Mouse (Mus musculus) liver, embryonic 15.5 days (tissue): ENCODE measurements around the gene Atp8b4. TPM values are rescaled to one million over a fixed set of nuclear protein-coding genes. Genes with fewer than 3 reads are reported as not detected.

Source experiments
- ATAC-seq: fragments of 200-750 bp; cut with Nextera tagmentation; 2 replicates; pipeline ENCODE4 v1.8.0; 2017; ENCODE audit warnings: moderate number of reproducible peaks, mild to moderate bottlenecking, moderate library complexity; ENCODE audit not compliant: insufficient read depth
- H3K27ac ChIP-seq: fragments of 300-500 bp; sonication (generic); replicated peaks from 2 replicates; pipeline ENCODE4 v1.5.1; 2015; ENCODE audit warnings: mild to moderate bottlenecking, inconsistent platforms
- H3K27me3 ChIP-seq: fragments of 300-500 bp; sonication (generic); 2 replicates; pipeline ENCODE4 v1.6.1; 2015; ENCODE audit warnings: mild to moderate bottlenecking, inconsistent platforms
- H3K36me3 ChIP-seq: fragments of 300-500 bp; sonication (generic); replicated peaks from 2 replicates; pipeline ENCODE4 v1.6.1; 2015; ENCODE audit warnings: moderate library complexity, mild to moderate bottlenecking, inconsistent platforms
- H3K4me1 ChIP-seq: fragments of 300-500 bp; sonication (generic); replicated peaks from 2 replicates; pipeline ENCODE4 v1.6.1; 2015; ENCODE audit warnings: inconsistent platforms
- H3K4me2 ChIP-seq: fragments of 300-500 bp; sonication (generic); 2 replicates; pipeline ENCODE4 v1.6.1; 2015; ENCODE audit warnings: moderate library complexity, mild to moderate bottlenecking, inconsistent platforms
- H3K4me3 ChIP-seq: fragments of 300-500 bp; sonication (generic); replicated peaks from 2 replicates; pipeline ENCODE4 v1.5.1; 2015; ENCODE audit warnings: mild to moderate bottlenecking, inconsistent platforms
- H3K9ac ChIP-seq: fragments of 300-500 bp; sonication (generic); 2 replicates; pipeline ENCODE4 v1.6.1; 2015; ENCODE audit warnings: moderate library complexity, mild to moderate bottlenecking, inconsistent platforms
- H3K9me3 ChIP-seq: fragments of 300-500 bp; sonication (generic); replicated peaks from 2 replicates; pipeline ENCODE4 v1.6.1; 2016; ENCODE audit warnings: inconsistent platforms
- WGBS: fragments of 180-500 bp; shearing (Covaris S2); methylation state at CpG from one replicate; pipeline ENCODE4 v1.1.7; 2015; ENCODE audit warnings: mixed read lengths; ENCODE audit not compliant: insufficient replicate concordance; 5-methylcytosine and 5-hydroxymethylcytosine counted together
- polyA plus RNA-seq: library from polyadenylated mRNA; unstranded; fragments of >200 nt; fragmentation: Nextera tagmentation; extraction: Ambion mirVana; gene quantifications from 2 replicates; pipeline ENCODE4 v1.2.1, GENCODE M21; 2015

Gene Atp8b4
- polyA plus RNA-seq, 1 experiment from 2014 or later, result 6.7 TPM

DNA sequence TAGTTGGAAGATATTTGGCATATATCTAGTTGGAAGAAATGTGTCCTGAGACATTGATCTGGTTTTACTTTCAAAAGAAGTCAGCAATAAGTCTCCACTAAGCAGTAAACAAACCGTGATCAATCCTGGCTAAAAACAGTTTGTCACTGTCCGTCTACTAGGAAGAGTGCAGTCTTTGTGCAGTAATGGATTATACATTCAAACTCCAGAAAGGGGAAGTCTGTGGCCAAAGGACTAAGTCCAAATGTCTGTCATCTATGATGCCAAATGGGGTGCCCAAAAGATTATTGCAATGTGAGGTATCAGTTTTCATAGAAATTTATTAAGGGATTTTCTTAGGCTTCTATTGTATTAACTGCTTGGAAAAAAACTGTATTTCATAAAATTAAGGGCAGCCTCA, 102.3 kb downstream of the Atp8b4 start:
- no peak for ATAC-seq
- no peak overlapping the region for H3K4me3 ChIP-seq
- no peak overlapping the region for H3K9ac ChIP-seq
- H3K4me2 ChIP-seq, result no peak overlapping the region
- no peaks in the 10 kb centered on the region for H3K27me3 ChIP-seq
- 12% methylated on average over 2 of the region's 2 CpGs for WGBS
- H3K9me3 ChIP-seq, result no peaks in the 10 kb centered on the region
- no peaks in the 10 kb centered on the region for H3K36me3 ChIP-seq
- H3K4me1 ChIP-seq, result no peaks in the 10 kb centered on the region
- no peak overlapping the region for H3K27ac ChIP-seq

DNA sequence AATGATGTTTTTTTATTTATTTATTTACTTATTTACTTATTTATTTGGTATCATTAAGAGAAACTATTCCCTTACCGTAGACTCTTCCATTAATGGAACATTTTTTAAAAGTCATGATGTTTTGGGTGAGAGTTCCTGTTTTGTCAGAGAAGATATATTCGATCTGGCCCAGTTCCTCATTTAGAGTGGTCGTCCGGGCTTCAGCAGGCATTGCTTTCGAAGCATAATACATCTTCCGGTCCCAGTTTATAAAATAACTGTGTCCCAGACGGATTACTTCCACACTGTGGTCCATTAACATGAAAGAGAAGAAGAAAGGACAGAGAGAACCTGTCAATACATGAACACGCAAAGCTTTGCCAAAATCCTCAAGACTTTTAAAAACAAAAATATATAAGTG, 103.0 kb downstream of the Atp8b4 start:
- 17% methylated on average over 8 of the region's 8 CpGs for WGBS
- Histone ChIP-seq H3K9me3 (no peaks in the 10 kb centered on the region), H3K4me2 (no peak overlapping the region), H3K36me3 (no peaks in the 10 kb centered on the region), H3K4me1 (no peaks in the 10 kb centered on the region), H3K27me3 (no peaks in the 10 kb centered on the region), H3K9ac (no peak overlapping the region), H3K27ac (no peak overlapping the region), H3K4me3 (no peak overlapping the region)
- no peak for ATAC-seq

DNA sequence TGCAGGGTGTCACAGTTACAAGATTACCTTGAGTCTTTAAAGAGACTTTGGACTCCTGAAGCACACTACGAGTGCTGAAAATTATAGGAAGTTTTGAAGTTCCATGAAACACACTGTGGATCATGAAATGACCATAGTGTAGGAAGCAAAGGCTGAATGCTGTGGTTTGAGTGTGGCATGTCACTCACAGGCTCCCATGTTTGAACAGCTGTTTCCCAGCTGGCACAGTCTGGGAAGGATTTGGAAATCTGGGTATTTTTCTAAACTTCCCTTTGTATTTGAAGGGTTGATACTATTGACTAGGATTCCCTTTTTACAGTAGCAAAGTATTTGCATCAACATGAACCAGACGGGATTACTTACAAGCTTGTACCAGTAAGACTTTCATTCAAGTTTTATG, 105.5 kb downstream of the Atp8b4 start:
- no peak overlapping the region for H3K27ac ChIP-seq
- no peaks in the 10 kb centered on the region for H3K9me3 ChIP-seq
- no peak for ATAC-seq
- no peaks in the 10 kb centered on the region for H3K4me1 ChIP-seq
- H3K4me2 ChIP-seq, result no peak overlapping the region
- H3K36me3 ChIP-seq, result no peaks in the 10 kb centered on the region
- no peak overlapping the region for H3K9ac ChIP-seq
- no peak overlapping the region for H3K4me3 ChIP-seq
- no peaks in the 10 kb centered on the region for H3K27me3 ChIP-seq
- 52% methylated on average over 2 of the region's 2 CpGs for WGBS

- WGBS, result 12% methylated on average over 8 of the region's 8 CpGs
- Histone ChIP-seq H3K27me3 (no peaks in the 10 kb centered on the region), H3K9me3 (no peaks in the 10 kb centered on the region), H3K4me3 (no peak overlapping the region), H3K4me1 (no peaks in the 10 kb centered on the region), H3K9ac (no peak overlapping the region), H3K36me3 (no peaks in the 10 kb centered on the region), H3K27ac (no peak overlapping the region), H3K4me2 (no peak overlapping the region)
- no peak for ATAC-seq
These were observed 112.9 kb downstream of the Atp8b4 start for GRCm38 (mm10) chr2:126387458-126388037.

- Histone ChIP-seq H3K9ac (no peak overlapping the region), H3K9me3 (no peaks in the 10 kb centered on the region), H3K4me2 (no peak overlapping the region), H3K36me3 (no peaks in the 10 kb centered on the region), H3K4me1 (no peaks in the 10 kb centered on the region), H3K27me3 (no peaks in the 10 kb centered on the region), H3K4me3 (no peak overlapping the region), H3K27ac (no peak overlapping the region)
- no peak for ATAC-seq
These were observed 114.4 kb downstream of the Atp8b4 start for GRCm38 (mm10) chr2:126386056-126386455.

DNA sequence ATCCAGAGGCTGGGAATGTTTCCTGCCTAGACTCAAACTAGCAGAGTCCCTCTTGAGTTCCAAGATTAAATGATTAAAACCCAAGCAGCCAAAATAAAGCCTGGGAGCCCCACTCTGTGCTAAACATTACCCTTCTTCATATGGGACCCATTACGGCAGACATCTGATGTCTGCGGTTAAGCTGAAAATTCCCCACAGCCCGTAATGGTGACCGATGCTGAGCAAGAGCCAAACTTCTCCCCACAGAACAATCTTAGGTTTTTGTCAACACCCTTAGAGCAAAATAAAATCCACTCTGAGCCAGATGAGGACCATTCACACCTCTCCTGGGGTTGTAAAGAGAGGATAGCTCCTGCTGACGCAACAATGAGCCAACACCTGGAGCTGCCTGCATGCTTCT, 120.2 kb downstream of the Atp8b4 start:
- Histone ChIP-seq H3K27me3 (no peaks in the 10 kb centered on the region), H3K9me3 (no peaks in the 10 kb centered on the region), H3K36me3 (no peaks in the 10 kb centered on the region), H3K4me1 (no peaks in the 10 kb centered on the region), H3K27ac (no peak overlapping the region), H3K4me3 (no peak overlapping the region), H3K9ac (no peak overlapping the region), H3K4me2 (no peak overlapping the region)
- 74% methylated on average over 5 of the region's 5 CpGs for WGBS
- ATAC-seq, result no peak

- H3K36me3 ChIP-seq, result no peaks in the 10 kb centered on the region
- H3K9ac ChIP-seq, result no peak overlapping the region
- WGBS, result 56% methylated on average over 8 of the region's 8 CpGs
- no peaks in the 10 kb centered on the region for H3K4me1 ChIP-seq
- no peak overlapping the region for H3K4me3 ChIP-seq
- no peak overlapping the region for H3K4me2 ChIP-seq
- H3K9me3 ChIP-seq, result no peaks in the 10 kb centered on the region
- no peak overlapping the region for H3K27ac ChIP-seq
- no peaks in the 10 kb centered on the region for H3K27me3 ChIP-seq
- no peak for ATAC-seq
These were observed 128.8 kb downstream of the Atp8b4 start for GRCm38 (mm10) chr2:126371634-126372033.

DNA sequence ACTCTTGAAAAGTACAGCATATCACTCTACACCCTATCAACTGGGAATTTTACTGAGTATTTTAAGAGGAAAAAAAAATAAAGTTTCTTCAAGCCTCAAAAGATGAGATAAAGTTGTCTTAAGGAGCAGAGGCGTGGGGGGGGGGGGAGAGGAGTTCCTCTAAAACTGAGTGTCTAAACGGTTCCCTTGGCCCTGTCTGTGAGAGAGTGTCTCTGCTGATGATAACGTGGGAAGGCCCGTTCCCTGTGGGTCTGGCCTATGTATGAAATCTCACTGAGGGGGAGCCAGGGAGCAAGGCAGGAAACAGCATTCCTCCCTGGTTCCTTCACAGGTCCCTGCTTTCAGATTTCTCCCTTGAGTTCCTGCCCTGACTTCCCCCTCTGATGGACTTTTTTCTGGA, 130.7 kb downstream of the Atp8b4 start:
- Histone ChIP-seq H3K4me1 (no peaks in the 10 kb centered on the region), H3K9me3 (no peaks in the 10 kb centered on the region), H3K36me3 (no peaks in the 10 kb centered on the region), H3K9ac (no peak overlapping the region), H3K4me3 (no peak overlapping the region), H3K4me2 (no peak overlapping the region), H3K27ac (no peak overlapping the region), H3K27me3 (no peaks in the 10 kb centered on the region)
- WGBS, result 12% methylated on average over 4 of the region's 4 CpGs
- ATAC-seq, result no peak

DNA sequence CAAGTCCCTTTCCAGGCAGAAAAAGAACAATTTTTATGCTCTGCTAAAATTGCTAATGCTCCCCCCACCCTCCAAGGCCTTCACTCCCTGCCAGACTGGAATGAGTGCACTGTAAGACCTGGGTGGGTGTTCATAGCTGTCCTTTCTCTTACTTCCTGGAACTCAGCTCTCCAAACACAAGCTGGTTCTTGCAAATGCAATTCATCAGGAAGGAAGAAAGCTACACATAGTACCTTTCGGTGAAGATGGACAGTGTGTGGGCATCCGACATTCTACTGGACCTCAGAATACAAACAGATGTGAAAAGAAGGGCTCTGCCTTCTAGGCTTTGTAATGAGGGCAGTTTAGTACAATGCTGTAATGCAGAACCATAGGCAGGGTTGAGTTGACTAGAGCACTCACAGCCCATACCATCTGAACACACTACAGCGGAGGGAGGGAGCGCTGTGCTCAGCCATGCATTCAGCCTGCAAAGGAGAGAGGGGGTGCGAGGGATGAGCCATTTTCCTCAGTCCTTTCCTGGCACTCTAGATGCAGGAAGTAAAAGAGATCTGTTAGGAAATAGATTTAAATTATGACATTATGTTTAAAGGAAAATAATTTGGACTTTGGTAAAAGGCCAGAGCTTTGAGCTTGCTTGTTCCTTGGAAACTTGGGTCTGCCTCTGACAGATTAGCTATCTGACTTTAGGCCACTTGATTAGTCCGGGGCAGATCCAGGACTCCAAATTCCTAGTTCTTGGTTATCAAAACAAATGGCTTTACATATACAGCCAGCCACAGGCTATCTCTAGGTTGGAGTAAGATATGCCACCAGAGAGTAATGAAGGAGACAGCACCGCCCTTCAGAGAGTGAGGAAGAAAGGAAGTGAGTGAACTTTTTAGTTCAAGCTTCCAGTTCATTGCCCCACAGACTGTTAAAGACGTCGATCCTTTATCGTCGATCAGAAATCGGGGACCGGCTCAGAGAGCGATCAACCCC, 136.4 kb downstream of the Atp8b4 start:
- no peak overlapping the region for H3K4me2 ChIP-seq
- H3K27ac ChIP-seq, result 0 out of 2 replicates have a peak overlapping the region, but pooled peaks have one; percentile 15
- peak; percentile 55 for ATAC-seq
- no peaks in the 10 kb centered on the region for H3K27me3 ChIP-seq
- H3K36me3 ChIP-seq, result no peaks in the 10 kb centered on the region
- H3K9ac ChIP-seq, result no peak overlapping the region
- H3K4me1 ChIP-seq, result peaks cover 22% of the 10 kb centered on the region
- H3K9me3 ChIP-seq, result no peaks in the 10 kb centered on the region
- no peak overlapping the region for H3K4me3 ChIP-seq
- 62% methylated on average over 14 of the region's 14 CpGs for WGBS

DNA sequence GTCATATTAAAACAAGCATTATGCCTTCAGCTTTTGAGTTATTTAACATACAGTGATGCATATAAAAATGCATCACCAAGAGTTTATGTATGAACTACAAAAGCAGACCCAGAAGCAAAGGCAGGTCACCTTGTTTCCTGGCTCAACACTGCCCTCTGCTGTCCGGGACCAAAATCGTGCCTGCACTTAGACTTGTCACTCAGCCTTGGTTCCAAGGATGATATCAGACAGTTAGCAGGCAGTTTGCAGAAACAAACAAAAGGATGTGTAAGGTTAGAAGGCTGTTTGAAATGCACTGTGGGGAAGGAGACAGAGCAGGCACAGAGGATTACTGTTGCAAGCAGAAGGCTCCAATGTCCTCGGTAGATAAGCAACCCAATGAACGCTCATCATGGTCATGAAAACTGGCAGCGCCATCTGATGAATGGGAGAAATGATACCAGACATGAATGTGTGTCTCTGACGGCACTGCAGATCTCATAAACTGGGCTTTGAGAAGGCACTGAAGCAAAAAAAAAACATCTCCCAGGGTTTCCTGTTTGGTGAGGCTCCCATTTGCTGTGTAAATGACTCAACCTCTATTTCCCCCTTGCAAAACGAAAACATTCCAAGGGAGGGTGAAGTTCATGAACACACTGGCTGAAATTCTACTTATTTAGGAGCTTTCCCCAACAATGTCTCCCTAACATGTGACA, 137.3 kb downstream of the Atp8b4 start:
- no peaks in the 10 kb centered on the region for H3K27me3 ChIP-seq
- no peak overlapping the region for H3K9ac ChIP-seq
- H3K4me1 ChIP-seq, result peaks cover 22% of the 10 kb centered on the region
- H3K4me3 ChIP-seq, result no peak overlapping the region
- 0 out of 2 replicates have a peak overlapping the region, but pooled peaks have one; percentile 7 for H3K27ac ChIP-seq
- H3K36me3 ChIP-seq, result no peaks in the 10 kb centered on the region
- H3K9me3 ChIP-seq, result no peaks in the 10 kb centered on the region
- no peak overlapping the region for H3K4me2 ChIP-seq
- 16% methylated on average over 7 of the region's 7 CpGs for WGBS
- peak; percentile 28; the same call in 1 of the 2 replicates for ATAC-seq

GRCm38 (mm10) chr2:126361131-126361810, 139.2 kb downstream of the Atp8b4 start:
- Histone ChIP-seq H3K9me3 (no peaks in the 10 kb centered on the region), H3K27ac (no peak overlapping the region), H3K36me3 (no peaks in the 10 kb centered on the region), H3K9ac (no peak overlapping the region), H3K4me3 (no peak overlapping the region), H3K27me3 (no peaks in the 10 kb centered on the region), H3K4me2 (no peak overlapping the region), H3K4me1 (peaks cover 24% of the 10 kb centered on the region)
- WGBS, result 32% methylated on average over 21 of the region's 21 CpGs
- no peak for ATAC-seq
